Mouse (Mus musculus): ENCODE measurements around the gene Dhrs1.
A peak's percentile ranks its signal among the peaks of the same experiment; 100 is the strongest.

The Dhrs1 gene

DNA sequence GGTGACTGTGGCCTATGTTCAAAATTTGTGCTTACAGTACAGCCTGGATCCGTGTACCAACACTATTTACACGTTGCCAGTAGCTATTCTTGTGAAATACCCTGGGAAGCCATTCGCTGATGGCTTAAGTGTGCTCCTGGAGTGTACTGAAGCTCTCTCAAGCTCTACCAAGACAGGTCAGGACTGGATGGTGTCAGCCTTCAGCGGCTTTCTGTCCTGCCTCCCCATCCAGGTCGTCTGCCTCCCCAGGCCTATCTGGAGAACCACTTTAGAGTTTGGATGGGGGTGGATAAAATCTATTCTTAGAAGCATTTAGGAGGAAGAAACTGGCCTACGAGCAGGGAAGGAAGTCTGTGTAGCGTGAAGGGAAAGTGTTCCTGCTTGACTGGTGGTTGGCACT, 17.7 kb upstream of the Dhrs1 start:
- no peak for DNase-seq (ENCODE audit: low read depth, low spot score)

DNA sequence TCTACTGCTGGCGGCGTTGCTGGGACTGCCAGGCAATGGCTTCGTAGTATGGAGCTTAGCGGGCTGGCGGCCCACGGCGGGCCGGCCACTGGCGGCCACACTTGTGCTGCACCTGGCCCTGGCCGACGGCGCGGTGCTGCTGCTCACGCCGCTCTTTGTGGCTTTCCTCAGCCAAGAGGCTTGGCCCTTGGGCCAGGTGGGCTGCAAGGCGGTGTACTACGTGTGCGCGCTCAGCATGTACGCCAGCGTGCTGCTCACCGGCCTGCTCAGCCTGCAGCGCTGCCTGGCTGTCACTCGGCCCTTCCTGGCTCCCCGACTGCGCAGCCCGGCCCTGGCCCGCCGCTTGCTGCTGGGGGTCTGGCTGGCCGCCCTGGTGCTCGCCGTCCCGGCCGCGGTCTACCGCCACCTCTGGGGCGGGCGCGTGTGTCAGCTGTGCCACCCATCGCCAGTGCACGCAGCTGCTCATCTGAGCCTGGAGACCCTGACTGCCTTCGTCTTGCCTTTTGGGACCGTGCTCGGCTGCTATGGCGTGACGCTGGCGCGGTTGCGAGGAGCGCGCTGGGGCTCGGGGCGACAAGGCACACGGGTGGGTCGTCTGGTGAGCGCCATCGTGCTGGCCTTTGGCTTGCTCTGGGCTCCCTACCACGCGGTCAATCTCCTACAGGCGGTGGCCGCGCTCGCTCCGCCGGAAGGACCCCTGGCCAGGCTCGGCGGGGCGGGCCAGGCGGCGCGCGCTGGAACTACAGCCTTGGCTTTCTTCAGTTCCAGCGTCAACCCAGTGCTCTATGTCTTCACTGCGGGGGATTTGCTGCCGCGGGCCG, 16.7 kb upstream of the Dhrs1 start:
- DNase-seq (ENCODE audit: low read depth, low spot score): no peak

DNA sequence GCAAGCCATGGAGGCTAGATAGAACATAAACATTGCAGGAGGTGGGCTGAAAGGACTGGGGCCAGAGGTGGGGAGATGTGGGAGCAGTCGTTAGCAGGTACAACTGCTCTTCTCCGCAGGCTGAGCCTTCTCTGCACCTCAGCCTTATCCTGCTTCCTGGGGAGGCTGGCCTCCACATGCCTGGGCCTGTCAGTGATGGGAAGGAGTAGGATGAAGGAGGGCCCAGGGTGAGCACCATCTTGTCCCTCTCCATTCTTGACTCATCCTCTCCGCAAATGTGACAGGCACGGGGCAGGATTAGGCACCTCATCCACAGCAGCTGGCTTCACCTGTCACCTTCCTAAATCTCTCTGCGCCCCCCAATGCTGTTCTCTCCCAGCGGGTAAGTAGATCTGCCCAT, 15.7 kb upstream of the Dhrs1 start, which contains the start of gene Ltb4r2:
Gene Ltb4r2 (plus strand): TSS at position 266 of the 400 bp plus-strand sequence.
- DNase-seq (ENCODE audit: low read depth, low spot score): no peak

DNA sequence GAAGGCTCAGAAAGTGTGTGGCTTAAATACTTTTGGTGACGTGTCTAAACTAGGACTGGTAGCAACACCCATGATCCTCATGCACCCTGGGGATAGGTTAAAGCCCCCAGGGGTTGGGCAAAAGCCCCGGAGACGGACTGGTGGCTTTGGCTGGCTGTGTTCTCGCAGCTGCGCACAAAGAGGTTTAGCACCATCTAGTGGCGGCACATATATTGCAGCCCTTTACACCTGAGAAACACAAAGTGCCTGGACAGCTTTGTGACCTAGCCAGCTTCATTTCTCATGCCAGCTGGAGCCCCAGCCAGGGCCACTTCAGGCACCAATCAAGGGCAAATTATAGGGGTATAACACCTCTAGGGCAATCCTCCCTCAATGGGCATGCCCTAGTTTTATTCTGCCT, 14.7 kb upstream of the Dhrs1 start:
- peak; percentile 60 for DNase-seq (ENCODE audit: low read depth, low spot score)

DNA sequence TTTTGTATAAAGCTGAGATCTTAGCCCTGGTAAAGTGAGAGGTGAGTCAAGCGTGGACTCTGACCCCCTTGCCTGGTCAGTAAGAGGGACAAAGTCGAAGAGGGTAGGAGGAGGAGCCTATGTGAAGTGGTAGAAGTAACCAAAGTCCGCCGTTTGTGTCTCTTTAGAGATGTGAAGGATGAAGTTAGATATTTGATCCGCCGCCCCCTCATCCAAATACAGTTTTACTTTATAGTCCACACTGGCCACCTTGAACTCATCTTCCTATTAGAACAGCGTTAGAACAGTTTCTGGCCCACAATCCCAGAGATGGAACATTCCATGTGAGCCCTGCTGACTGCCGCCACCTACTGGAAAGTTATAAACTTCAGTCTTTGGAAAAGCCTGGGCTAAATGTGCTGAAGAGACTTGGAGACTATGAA, 12.9 kb upstream of the Dhrs1 start, which contains the start of gene Cideb:
Gene Cideb (minus strand): TSS at position 96 of the 422 bp plus-strand sequence.
- no peak for DNase-seq (ENCODE audit: low read depth, low spot score)

DNA sequence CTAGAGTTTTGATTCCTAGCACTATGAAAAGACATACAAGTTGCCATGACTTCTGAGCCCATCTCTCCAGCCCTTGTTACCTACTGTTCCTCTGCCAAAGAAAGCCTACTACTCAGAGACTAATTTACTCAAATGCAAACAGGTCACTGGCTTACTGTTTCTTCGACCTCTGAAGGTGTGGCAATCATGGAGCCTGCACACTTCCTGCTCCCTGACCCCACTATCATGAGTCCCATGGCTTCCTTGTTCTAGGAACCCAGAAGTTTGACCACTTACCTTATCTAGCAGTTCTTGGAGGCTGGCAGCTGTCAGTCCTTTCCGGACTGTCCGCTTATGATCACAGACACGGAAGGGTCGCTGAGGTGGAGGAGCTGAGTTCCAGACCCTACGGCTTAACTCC, 12.1 kb upstream of the Dhrs1 start:
- DNase-seq (ENCODE audit: low read depth, low spot score): no peak

DNA sequence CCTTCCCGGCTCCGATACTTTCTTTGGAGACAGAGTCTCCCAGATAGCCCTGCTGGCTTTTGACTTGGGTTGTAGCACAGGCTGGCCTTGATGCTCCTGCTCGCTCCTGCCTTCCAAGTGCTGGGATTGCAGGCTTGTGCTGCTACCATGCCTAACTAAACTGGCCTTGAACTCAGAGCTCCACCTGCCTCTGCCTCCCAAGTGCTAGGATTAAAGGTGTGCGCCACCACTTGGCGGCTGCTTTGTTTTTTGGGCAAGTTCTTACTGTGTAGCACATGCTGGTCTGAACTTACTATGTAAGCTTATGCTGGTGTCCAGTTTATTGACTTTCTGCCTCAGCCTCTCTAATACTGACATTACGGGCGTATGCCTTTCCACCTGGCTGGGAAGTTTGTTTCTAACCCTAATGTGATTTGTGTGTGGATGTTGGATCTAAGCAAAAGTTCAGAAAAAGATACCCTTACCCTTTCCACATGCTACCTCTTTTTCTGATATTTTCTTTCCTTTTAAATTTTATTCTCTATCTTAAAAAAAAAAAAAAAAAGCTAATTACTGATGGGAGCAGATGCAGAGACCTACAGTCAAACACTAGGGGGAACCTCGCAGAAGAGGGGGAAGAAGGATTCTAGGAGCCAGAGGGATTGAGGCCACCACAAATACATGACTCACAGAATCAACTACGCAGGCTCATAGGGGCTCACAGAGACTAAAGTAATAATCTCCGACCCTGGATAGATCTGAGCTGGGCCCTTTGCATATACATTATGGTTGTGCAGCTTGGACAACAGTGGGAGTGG, 1.8 kb upstream of the Dhrs1 start:
- DNase-seq (ENCODE audit: low read depth, low spot score): no peak

DNA sequence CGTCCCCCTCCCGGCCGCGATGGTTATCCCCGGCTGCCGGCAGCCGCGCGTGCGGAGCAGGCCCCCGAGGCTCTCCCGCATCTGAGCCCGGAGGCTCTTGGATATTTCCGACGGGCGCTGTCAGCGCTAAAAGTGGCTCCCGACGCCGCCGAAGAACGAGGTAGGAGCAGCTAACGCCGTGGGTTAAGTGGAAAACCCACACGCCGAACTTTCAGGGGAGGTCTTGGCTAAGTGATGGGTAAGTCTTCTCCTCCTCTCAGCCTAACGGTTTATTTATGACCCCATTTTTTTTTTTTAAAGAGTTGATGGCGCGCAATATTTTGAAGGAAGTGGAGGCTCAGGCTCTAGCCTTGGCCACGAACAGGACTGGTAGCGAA, 359 bp upstream of the Dhrs1 start:
- DNase-seq (ENCODE audit: low read depth, low spot score): no peak

DNA sequence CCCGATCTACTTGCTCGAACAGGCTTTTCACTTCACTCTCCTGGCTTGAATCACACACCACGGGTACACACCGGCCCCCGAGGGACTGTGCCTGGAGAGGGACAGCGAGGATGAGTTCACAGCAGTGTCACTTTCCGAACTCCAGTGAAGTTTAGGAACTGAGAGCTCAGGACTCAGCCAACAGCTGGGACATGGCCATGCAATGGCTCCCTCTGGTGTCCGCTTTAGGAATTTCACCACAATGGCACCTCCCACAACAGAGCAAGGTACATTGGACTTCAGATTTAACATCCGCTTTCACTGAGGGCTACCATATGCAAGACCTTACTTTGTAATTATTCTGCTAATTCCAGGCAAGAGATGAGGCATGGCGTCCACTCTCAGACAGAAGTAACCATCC, 1.8 kb downstream of the Dhrs1 start:
- DNase-seq (ENCODE audit: low read depth, low spot score): peak; percentile 69

DNA sequence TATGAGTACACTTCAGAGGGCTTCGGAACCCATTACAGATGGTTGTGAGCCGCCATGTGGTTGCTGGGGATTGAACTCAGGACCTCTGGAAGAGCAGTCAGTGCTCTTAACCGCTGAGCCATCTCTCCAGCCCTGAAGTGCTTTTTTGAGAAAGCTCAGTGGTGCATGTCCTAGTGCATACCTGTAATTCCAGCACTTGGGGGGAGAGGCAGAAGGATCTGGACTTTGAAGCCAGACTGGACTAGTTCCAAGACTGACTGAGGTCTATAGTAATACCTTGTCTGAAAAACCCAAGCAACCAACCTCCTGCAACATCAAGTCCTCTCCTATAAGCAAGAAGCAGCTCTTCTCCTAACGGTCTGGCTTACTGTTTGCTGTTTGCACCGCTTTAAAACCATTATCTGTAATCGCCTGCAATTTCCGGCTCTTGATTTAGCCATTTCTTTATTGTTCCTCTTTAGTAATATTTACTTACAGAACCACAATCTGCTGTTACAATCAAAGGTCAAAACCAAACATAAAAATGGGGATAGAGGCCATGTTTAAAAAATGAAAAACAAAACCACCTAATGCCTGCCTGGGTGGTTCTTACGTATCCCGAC, 8.3 kb downstream of the Dhrs1 start:
- no peak for DNase-seq (ENCODE audit: low read depth, low spot score)

DNA sequence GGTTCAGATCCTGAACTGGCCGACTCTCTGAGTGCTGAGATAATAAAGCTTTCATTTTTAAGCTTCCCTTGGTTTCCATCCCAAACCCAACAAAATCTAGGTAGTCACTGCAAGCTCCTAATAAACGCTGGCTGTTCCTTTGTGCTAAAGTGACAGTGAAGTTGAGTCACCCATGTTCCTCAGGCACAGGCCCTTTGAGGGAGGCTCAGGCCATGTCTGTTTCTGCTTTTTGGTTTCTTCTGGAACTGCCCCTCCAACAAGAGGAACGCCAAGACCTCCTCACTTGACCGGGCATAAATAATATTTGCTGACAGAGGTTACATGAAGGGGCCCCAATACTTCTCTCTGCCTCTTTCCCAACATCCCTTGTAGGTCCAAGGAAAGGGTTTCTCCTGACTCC, 9.7 kb downstream of the Dhrs1 start:
- no peak for DNase-seq (ENCODE audit: low read depth, low spot score)

DNA sequence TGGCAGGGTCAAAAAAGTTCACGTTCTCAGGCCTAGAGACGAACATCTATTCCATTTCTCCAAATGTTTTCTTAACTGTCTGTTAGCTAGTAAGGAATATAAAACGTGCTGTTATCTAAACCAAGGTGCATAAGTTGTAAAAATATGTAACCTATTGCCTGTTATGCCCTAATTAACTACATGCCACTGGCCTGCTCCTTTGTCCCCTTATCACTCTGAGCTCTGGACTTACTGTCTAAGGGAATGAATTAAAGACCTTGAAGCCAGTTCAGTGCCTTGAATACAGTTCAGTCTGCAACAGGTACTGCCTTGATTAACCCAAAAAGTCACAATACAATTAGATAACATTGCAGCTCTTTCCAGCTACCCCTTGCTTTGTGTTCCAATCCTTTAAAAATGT, 10.2 kb downstream of the Dhrs1 start:
- DNase-seq (ENCODE audit: low read depth, low spot score): no peak

DNA sequence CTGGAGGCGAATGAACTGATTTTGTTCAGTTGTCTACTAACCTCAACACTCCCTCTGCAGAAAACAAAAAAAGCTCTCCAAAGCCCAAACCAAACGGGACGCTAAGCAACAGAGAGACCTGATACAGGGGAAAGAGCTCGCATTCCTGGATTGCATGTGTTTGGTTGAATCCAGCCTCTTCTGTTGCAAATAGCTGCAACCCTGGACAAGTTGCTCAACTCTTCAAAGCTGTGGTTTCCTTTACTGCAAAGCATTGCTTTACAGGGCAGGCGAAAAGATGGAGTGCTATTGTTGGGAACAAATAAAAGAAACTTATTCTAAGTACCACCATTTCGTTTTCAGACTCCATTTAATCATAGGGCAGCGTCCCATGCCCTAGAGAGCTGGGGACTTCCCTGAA, 10.6 kb downstream of the Dhrs1 start:
- no peak for DNase-seq (ENCODE audit: low read depth, low spot score)

DNA sequence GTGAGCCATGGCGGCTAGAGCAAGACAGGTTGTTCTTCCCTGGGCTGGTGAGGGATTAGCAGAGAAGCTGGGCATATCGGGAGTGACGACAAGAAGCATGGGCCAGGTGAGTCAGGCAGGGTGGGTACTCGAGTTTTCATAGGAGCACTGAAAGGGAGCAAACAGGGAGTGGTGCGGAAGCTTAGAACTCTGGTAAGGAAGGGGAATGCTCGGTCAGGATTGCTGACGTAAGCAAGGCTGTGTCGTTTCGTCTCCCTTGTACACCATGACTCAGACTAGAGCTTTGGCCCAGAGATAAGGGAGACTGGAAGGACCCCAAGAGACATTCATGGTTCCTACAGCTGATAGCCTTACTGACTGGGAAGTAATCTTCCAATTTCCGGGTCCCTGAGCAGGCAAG, 11.6 kb downstream of the Dhrs1 start:
- no peak for DNase-seq (ENCODE audit: low read depth, low spot score)

DNA sequence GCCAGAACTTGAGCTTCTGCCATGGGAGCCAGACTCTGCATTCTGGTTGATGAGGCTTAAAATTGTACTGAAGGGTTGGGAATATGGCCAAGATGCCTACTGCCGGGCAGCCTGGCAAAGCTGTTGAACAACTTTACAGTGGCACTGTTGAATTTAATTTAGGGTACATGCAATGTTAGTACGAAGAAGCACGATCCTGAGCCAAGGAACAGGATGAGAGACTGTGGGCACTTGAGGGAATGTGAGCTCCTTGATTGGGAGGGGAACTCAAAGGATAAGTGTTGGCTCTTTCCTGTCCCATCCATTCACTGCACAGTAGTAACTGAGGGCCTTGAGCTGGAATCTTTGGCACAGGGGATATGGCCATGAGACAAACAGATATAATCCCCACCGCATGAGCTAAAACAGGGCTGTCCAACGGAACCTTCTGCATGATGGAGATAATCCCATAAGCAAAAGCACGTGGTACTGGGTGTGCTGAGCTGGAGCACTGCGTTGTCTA, 14.9 kb downstream of the Dhrs1 start:
- DNase-seq (ENCODE audit: low read depth, low spot score): no peak

DNA sequence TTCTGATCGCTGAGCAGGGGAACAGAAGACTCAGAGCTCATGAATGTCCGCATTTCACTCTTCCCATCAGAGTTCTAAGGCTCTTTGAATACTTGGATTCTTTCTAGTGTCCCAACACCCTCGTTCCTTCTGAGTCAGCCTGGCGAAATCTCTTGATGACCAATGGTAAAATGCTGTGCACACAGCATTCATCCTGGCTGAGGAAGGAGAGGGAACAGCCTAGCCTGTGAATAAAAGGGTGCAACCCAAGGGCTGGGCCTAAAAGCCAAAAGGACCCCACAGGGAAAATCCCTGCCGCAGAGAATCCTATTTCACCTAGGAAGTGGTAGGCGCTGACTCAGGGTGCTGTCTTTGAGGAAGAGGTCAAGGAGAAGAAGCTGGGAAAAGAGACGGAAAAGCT, 15.4 kb downstream of the Dhrs1 start:
- no peak for DNase-seq (ENCODE audit: low read depth, low spot score)

DNA sequence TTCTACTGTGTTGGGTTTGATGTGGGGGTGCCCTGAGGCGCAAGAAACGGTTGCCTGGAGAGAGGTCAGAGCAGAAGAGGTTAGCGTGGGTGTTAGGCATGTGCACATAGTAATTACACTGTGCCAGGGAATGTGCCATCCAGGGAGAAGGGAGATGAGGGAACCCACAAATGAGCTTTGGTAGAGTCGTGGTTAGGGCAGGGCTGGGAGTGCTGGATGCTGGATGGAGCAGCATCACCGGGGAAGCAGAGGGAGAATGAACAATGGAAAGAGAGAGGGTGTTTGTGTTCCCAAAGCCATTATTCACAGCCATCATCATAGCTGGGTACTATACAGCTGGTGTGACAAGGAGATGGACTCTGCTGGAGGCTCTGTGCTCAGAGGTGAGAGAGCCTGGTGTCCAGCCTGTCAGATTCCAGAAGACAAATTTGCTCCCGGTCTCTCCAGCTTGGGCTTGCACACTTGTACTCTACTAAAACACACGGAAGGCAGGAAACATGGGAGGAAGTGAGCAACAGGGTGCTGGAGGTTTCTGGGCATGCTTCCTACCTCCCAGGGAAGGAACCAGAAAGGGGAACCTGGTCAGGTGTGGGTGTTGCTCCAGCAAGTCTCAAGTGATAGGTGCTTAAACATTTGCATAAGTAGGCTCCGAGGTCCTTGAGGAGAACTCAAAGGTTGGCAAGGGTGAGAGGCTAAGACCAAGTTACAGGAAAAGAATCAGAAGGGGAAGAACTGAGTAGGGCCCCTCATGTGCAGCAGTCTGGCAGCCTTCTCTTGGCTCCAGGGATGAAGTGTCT, 17.4 kb downstream of the Dhrs1 start:
- no peak for DNase-seq (ENCODE audit: low read depth, low spot score)

DNA sequence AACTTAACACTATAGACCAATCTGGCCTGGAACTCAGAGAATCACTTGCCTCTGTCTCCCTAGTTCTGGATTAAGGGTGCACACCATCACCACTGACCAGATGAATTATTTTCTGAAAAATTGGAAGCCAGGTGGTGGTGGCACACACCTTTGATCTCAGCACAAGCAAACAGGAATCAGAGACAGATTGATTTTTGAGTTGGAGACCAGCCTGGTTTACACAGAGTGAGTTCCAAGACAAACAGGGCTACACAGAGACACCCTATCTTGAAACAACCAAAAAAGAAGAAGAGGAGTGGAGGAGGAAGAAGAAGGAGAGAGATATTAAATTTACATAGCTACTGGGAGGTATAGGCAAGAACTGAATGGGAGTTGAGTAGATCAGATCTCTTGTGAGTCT, 19.2 kb downstream of the Dhrs1 start:
- DNase-seq (ENCODE audit: low read depth, low spot score): no peak

DNA sequence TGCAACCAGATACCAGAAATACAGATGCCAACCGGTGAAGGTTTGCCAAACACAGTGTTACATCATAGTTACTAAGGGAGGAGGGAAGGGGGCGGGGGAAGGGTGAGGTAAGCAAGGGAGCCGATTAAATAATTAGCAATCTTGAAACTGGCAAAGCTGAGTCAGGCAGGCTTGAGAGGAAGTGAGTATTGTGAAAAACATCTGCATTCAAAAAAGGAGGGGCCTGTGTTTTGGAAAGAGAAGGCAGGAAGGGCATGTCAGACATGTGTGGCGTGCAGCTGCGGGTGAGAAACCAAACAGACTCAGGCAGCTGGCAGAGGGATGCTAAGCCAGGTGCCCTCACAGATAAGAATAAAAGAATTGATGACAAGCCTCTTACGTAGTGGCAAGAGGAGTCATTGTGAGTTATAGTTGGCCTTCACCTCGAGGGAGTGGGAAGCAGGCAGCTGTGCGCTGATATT, 21.0 kb downstream of the Dhrs1 start:
- no peak for DNase-seq (ENCODE audit: low read depth, low spot score)

DNA sequence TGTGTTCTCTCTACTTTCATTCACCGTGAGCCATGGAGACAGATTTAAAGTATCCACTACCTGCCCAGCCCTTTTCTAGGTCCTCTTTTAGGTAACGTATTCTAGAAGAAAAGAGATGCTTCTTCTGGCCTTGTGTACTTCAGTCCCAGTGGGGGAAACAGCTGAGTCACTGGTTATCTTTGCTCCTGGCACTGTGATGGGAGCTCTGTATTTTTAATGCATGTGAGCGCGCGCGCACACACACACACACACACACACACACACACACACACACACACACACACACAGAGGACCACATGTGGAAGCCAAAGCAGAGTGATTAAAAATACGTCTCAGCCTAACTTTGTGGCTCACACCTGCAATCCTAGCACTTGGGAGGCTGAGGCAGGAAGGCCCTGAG, 22.1 kb downstream of the Dhrs1 start:
- DNase-seq (ENCODE audit: low read depth, low spot score): no peak

DNA sequence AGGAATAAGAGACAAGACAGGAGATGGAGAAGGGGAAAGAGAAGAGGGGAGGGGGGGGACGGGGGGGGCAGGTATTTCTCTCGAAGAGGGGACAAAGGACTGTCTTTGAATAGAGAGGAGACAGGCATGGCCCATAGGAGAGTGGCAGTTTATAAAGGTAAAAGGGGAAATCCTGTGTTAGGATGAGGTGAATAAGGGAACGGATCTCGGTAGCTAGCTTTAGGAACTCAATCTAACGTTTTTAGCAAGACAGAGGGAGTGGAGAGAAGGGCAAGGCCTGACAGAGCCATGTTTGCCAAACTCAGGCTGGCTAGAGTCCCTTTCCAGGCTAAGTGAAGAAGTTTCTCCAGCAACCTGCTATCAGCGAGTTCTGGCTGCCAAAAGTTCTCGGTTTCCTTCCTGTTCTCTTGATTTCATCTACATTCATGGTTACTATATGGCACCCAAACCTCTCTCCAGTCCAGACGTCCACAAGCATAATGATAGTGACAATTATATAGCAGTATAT, 23.0 kb downstream of the Dhrs1 start:
- DNase-seq (ENCODE audit: low read depth, low spot score): no peak
